Mouse (Mus musculus): ENCODE data around the gene Fam196b. TPM values are rescaled to one million over a fixed set of nuclear protein-coding genes. Genes with fewer than 3 reads are reported as not detected.
A peak's percentile ranks its signal among the peaks of the same experiment; 100 is the strongest.

Fam196b gene
- polyA plus RNA-seq, 1 experiment from 2014 or later: 3.6 TPM

- Histone ChIP-seq H3K36me3 (ENCODE audit: control insufficient read depth, insufficient read depth, low read length) (no peaks in the 10 kb centered on the region), H3K4me2 (ENCODE audit: low read length) (no peak overlapping the region), H3K27me3 (replicated peaks; ENCODE audit: control insufficient read depth, insufficient read depth, low read length) (no peaks in the 10 kb centered on the region), H3K27ac (ENCODE audit: low read depth, low read length) (no peak overlapping the region), H3K9me3 (ENCODE audit: control insufficient read depth, low read length) (no peaks in the 10 kb centered on the region), H3K9ac (ENCODE audit: low read depth, low read length) (no peak overlapping the region), H3K4me3 (ENCODE audit: low read length) (no peak overlapping the region), H3K4me1 (ENCODE audit: control insufficient read depth, insufficient read depth, low read depth, low read length) (no peaks in the 10 kb centered on the region)
- no peak for ATAC-seq
- WGBS: 60% methylated on average over 2 of the region's 2 CpGs
Measured at GRCm38 (mm10) chr11:34431978-34432377, 117.4 kb downstream of the Fam196b start.

GRCm38 (mm10) chr11:34437446-34437845 is 122.8 kb downstream of the Fam196b start:
- WGBS: 93% methylated on average over 1 of the region's 1 CpGs
- no peak overlapping the region for H3K9ac ChIP-seq (ENCODE audit: low read depth, low read length)
- no peaks in the 10 kb centered on the region for H3K27me3 ChIP-seq (replicated peaks; ENCODE audit: control insufficient read depth, insufficient read depth, low read length)
- H3K4me1 ChIP-seq (ENCODE audit: control insufficient read depth, insufficient read depth, low read depth, low read length): no peaks in the 10 kb centered on the region
- no peak overlapping the region for H3K4me3 ChIP-seq (ENCODE audit: low read length)
- H3K27ac ChIP-seq (ENCODE audit: low read depth, low read length): no peak overlapping the region
- no peaks in the 10 kb centered on the region for H3K9me3 ChIP-seq (ENCODE audit: control insufficient read depth, low read length)
- no peak for ATAC-seq
- H3K36me3 ChIP-seq (ENCODE audit: control insufficient read depth, insufficient read depth, low read length): no peaks in the 10 kb centered on the region
- no peak overlapping the region for H3K4me2 ChIP-seq (ENCODE audit: low read length)

- no peaks in the 10 kb centered on the region for H3K36me3 ChIP-seq (ENCODE audit: control insufficient read depth, insufficient read depth, low read length)
- H3K9ac ChIP-seq (ENCODE audit: low read depth, low read length): no peak overlapping the region
- no peaks in the 10 kb centered on the region for H3K9me3 ChIP-seq (ENCODE audit: control insufficient read depth, low read length)
- ATAC-seq: no peak
- H3K4me2 ChIP-seq (ENCODE audit: low read length): no peak overlapping the region
- no peak overlapping the region for H3K27ac ChIP-seq (ENCODE audit: low read depth, low read length)
- no peak overlapping the region for H3K4me3 ChIP-seq (ENCODE audit: low read length)
- WGBS: 62% methylated on average over 2 of the region's 2 CpGs
- no peaks in the 10 kb centered on the region for H3K4me1 ChIP-seq (ENCODE audit: control insufficient read depth, insufficient read depth, low read depth, low read length)
- no peaks in the 10 kb centered on the region for H3K27me3 ChIP-seq (replicated peaks; ENCODE audit: control insufficient read depth, insufficient read depth, low read length)
Measured at GRCm38 (mm10) chr11:34438429-34438828, 123.8 kb downstream of the Fam196b start.

GRCm38 (mm10) chr11:34447891-34448290 is 133.3 kb downstream of the Fam196b start:
- 50% methylated on average over 4 of the region's 4 CpGs for WGBS
- H3K27me3 ChIP-seq (replicated peaks; ENCODE audit: control insufficient read depth, insufficient read depth, low read length): no peaks in the 10 kb centered on the region
- no peak overlapping the region for H3K9ac ChIP-seq (ENCODE audit: low read depth, low read length)
- no peaks in the 10 kb centered on the region for H3K9me3 ChIP-seq (ENCODE audit: control insufficient read depth, low read length)
- H3K4me2 ChIP-seq (ENCODE audit: low read length): no peak overlapping the region
- no peaks in the 10 kb centered on the region for H3K36me3 ChIP-seq (ENCODE audit: control insufficient read depth, insufficient read depth, low read length)
- H3K4me1 ChIP-seq (ENCODE audit: control insufficient read depth, insufficient read depth, low read depth, low read length): 0 out of 2 replicates have a peak, but pooled peaks cover 2% of the 10 kb centered on the region
- H3K4me3 ChIP-seq (ENCODE audit: low read length): no peak overlapping the region
- H3K27ac ChIP-seq (ENCODE audit: low read depth, low read length): no peak overlapping the region
- no peak for ATAC-seq

GRCm38 (mm10) chr11:34449944-34450343 is 135.3 kb downstream of the Fam196b start:
- no peaks in the 10 kb centered on the region for H3K9me3 ChIP-seq (ENCODE audit: control insufficient read depth, low read length)
- H3K27ac ChIP-seq (ENCODE audit: low read depth, low read length): no peak overlapping the region
- H3K4me1 ChIP-seq (ENCODE audit: control insufficient read depth, insufficient read depth, low read depth, low read length): 0 out of 2 replicates have a peak, but pooled peaks cover 2% of the 10 kb centered on the region
- H3K4me2 ChIP-seq (ENCODE audit: low read length): no peak overlapping the region
- ATAC-seq: 0 out of 2 replicates have a peak, but pooled peaks have one; percentile 14
- no peaks in the 10 kb centered on the region for H3K27me3 ChIP-seq (replicated peaks; ENCODE audit: control insufficient read depth, insufficient read depth, low read length)
- no peaks in the 10 kb centered on the region for H3K36me3 ChIP-seq (ENCODE audit: control insufficient read depth, insufficient read depth, low read length)
- no peak overlapping the region for H3K9ac ChIP-seq (ENCODE audit: low read depth, low read length)
- no peak overlapping the region for H3K4me3 ChIP-seq (ENCODE audit: low read length)
- WGBS: 72% methylated on average over 4 of the region's 4 CpGs

GRCm38 (mm10) chr11:34467056-34467455 is 152.4 kb downstream of the Fam196b start:
- Histone ChIP-seq H3K4me3 (ENCODE audit: low read length) (no peak overlapping the region), H3K4me2 (ENCODE audit: low read length) (no peak overlapping the region), H3K9me3 (ENCODE audit: control insufficient read depth, low read length) (no peaks in the 10 kb centered on the region), H3K36me3 (ENCODE audit: control insufficient read depth, insufficient read depth, low read length) (no peaks in the 10 kb centered on the region), H3K4me1 (ENCODE audit: control insufficient read depth, insufficient read depth, low read depth, low read length) (no peaks in the 10 kb centered on the region), H3K27ac (ENCODE audit: low read depth, low read length) (no peak overlapping the region), H3K27me3 (replicated peaks; ENCODE audit: control insufficient read depth, insufficient read depth, low read length) (no peaks in the 10 kb centered on the region), H3K9ac (ENCODE audit: low read depth, low read length) (no peak overlapping the region)
- WGBS: 59% methylated on average over 1 of the region's 1 CpGs
- ATAC-seq: no peak

GRCm38 (mm10) chr11:34468571-34468970 is 153.9 kb downstream of the Fam196b start:
- Histone ChIP-seq H3K4me1 (ENCODE audit: control insufficient read depth, insufficient read depth, low read depth, low read length) (no peaks in the 10 kb centered on the region), H3K4me2 (ENCODE audit: low read length) (no peak overlapping the region), H3K9ac (ENCODE audit: low read depth, low read length) (no peak overlapping the region), H3K27ac (ENCODE audit: low read depth, low read length) (no peak overlapping the region), H3K27me3 (replicated peaks; ENCODE audit: control insufficient read depth, insufficient read depth, low read length) (no peaks in the 10 kb centered on the region), H3K4me3 (ENCODE audit: low read length) (no peak overlapping the region), H3K36me3 (ENCODE audit: control insufficient read depth, insufficient read depth, low read length) (no peaks in the 10 kb centered on the region), H3K9me3 (ENCODE audit: control insufficient read depth, low read length) (no peaks in the 10 kb centered on the region)
- WGBS: 45% methylated on average over 3 of the region's 3 CpGs
- no peak for ATAC-seq

GRCm38 (mm10) chr11:34469792-34470191 is 155.2 kb downstream of the Fam196b start:
- H3K4me1 ChIP-seq (ENCODE audit: control insufficient read depth, insufficient read depth, low read depth, low read length): no peaks in the 10 kb centered on the region
- H3K36me3 ChIP-seq (ENCODE audit: control insufficient read depth, insufficient read depth, low read length): no peaks in the 10 kb centered on the region
- no peaks in the 10 kb centered on the region for H3K9me3 ChIP-seq (ENCODE audit: control insufficient read depth, low read length)
- no peaks in the 10 kb centered on the region for H3K27me3 ChIP-seq (replicated peaks; ENCODE audit: control insufficient read depth, insufficient read depth, low read length)
- WGBS: 48% methylated on average over 2 of the region's 2 CpGs
- H3K27ac ChIP-seq (ENCODE audit: low read depth, low read length): no peak overlapping the region
- 0 out of 2 replicates have a peak, but pooled peaks have one; percentile 20 for ATAC-seq
- no peak overlapping the region for H3K4me3 ChIP-seq (ENCODE audit: low read length)
- no peak overlapping the region for H3K4me2 ChIP-seq (ENCODE audit: low read length)
- no peak overlapping the region for H3K9ac ChIP-seq (ENCODE audit: low read depth, low read length)

All from hindbrain, embryonic 16.5 days (tissue).